Mouse (Mus musculus): ENCODE measurements around the gene Fchsd2.

DNA sequence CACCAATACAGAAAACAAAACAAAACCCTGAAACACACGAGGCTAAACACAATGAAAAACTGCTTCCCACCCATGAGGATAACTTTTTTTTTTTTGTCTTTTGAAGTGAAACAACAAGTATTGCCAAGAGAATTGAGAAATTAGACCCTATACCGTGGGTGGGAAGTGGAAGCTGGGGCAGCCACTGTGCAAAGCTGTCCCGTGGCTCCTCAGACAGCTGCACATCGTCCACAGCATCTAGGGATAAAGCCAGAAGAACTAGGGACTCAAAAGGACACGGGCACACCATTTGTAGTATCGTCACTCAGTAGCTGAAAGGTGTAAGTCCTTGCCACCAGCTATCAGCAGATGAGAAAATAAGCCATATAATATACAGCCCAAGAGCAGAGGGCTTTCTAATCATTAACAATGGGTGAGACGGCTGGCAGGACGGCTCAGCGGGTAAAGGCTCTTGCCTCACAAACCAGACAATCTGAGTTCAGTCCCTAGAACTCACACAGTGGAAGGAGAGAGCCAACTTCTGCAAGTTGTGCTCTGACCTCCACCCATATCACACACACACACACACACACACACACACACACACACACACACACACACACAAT is 9.0 kb upstream of the Fchsd2 start:
- TF ChIP-seq CTCF (IDR thresholded peaks at IDR 0.05; ENCODE audit: extremely low read depth, insufficient read depth, low read length) = no peak
- no peak for TF ChIP-seq POLR2A (IDR thresholded peaks at IDR 0.05; ENCODE audit: extremely low read depth, insufficient read depth, low read length)
